Mouse (Mus musculus) CH12.LX (cell line): ENCODE measurements around the gene Inpp5f.

Source experiments
- CTCF ChIP-seq, 2 experiments: IDR thresholded peaks in 1 of 2; conservative IDR thresholded peaks in 1 of 2; 2 replicates each; pipeline ENCODE4 v1.5.1; 2011 to 2012; ENCODE audit warnings: low read depth in 2 of 2, low read length in 2 of 2, improper control_type of control experiment in 1 of 2, inconsistent platforms in 1 of 2, mild to moderate bottlenecking in 1 of 2, moderate library complexity in 1 of 2
- KAT2A ChIP-seq: IDR thresholded peaks from 2 replicates; pipeline ENCODE4 v1.6.1; 2012; ENCODE audit warnings: low read length, improper control_type of control experiment, inconsistent platforms; ENCODE audit not compliant: insufficient replicate concordance
- POLR2A ChIP-seq: IDR thresholded peaks from 2 replicates; pipeline ENCODE4 v1.6.1; 2011; ENCODE audit warnings: low read depth, mild to moderate bottlenecking, improper control_type of control experiment, low read length
- TCF12 ChIP-seq: IDR thresholded peaks from 2 replicates; pipeline ENCODE4 v1.6.1; 2014; ENCODE audit warnings: low read depth, mild to moderate bottlenecking, inconsistent platforms, low read length, improper control_type of control experiment

DNA sequence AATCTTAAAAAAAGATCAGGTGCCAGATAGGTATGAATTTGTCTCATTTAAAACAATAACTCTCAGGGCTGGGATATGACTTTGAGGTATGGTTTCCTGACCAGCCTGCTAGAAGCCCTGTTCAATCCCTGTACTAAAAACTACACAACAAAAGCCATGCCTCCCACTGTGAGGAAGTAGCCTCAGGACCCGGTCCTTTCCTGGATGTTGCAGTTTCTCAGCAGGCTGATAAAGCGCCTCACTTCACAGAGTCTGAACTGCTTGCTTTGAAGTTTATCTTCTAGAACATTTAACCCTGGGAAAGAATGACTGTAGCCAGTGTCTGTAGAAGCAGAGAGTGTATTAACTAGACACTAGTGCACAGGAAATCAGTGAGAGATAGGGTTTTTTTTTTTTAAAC lies 57.7 kb downstream of the Inpp5f start:
- TF ChIP-seq KAT2A (no peak), TCF12 (no peak), CTCF (conservative IDR thresholded peaks at IDR 0.05 in 1 of 2, IDR thresholded peaks at IDR 0.05 in 1 of 2; ENCODE audit: low read depth in 2 of 2, low read length in 2 of 2) (no peak), POLR2A (no peak)
